Mouse (Mus musculus): Measurements from ENCODE around the gene Lect2. TPM values are rescaled to one million over a fixed set of nuclear protein-coding genes. Genes with fewer than 3 reads are reported as not detected.

The Lect2 gene
- polyA plus RNA-seq, 1 experiment from 2014 or later: 93.6 TPM

- Histone ChIP-seq H3K9me3 (ENCODE audit: low read length) (no peaks in the 10 kb centered on the region), H3K9ac (replicated peaks) (no peak overlapping the region), H3K27ac (ENCODE audit: low read depth) (no peak overlapping the region), H3K4me3 (ENCODE audit: low read depth, low read length) (no peak overlapping the region), H3K36me3 (replicated peaks; ENCODE audit: insufficient read depth, low read length) (no peaks in the 10 kb centered on the region), H3K4me1 (ENCODE audit: insufficient read depth) (no peaks in the 10 kb centered on the region), H3K27me3 (ENCODE audit: insufficient read depth, low read length) (no peaks in the 10 kb centered on the region), H3K4me2 (ENCODE audit: low read depth, low read length) (no peak overlapping the region)
- TF ChIP-seq CTCF (IDR thresholded peaks at IDR 0.05; ENCODE audit: low read depth) (no peak), EP300 (IDR thresholded peaks at IDR 0.05; ENCODE audit: low read depth) (no peak)
- DNase-seq (no peak), ATAC-seq (peak; percentile 59; the same call in 1 of the 2 replicates)
- 54% methylated on average over 3 of the region's 3 CpGs for WGBS (ENCODE audit: insufficient replicate concordance)
Measured at GRCm38 (mm10) chr13:56494440-56494839, 53.9 kb downstream of the Lect2 start.

Other genes with a start within 250 kb of the Lect2 start
- not detected in 2 replicates for gene Gm3045, start 121.9 kb downstream of the Lect2 start, polyA plus RNA-seq (2015; fragmentation: Nextera tagmentation; extraction: Ambion mirVana)
- 1.5 and 1.6 TPM in 2 replicates for gene Slc25a48, start 110.1 kb downstream of the Lect2 start, polyA plus RNA-seq (2015; fragmentation: Nextera tagmentation; extraction: Ambion mirVana)
- not detected in 2 replicates for gene Il9, start 66.3 kb downstream of the Lect2 start, polyA plus RNA-seq (2015; fragmentation: Nextera tagmentation; extraction: Ambion mirVana)
- 1.2 and 1.5 TPM in 2 replicates for gene Fbxl21, start 26.0 kb downstream of the Lect2 start, polyA plus RNA-seq (2015; fragmentation: Nextera tagmentation; extraction: Ambion mirVana)
- 24.9 and 26.8 TPM in 2 replicates for gene Tgfbi, start 61.0 kb upstream of the Lect2 start, polyA plus RNA-seq (2015; fragmentation: Nextera tagmentation; extraction: Ambion mirVana)
- 3.5 and 3.8 TPM in 2 replicates for gene Smad5, start 154.5 kb upstream of the Lect2 start, polyA plus RNA-seq (2015; fragmentation: Nextera tagmentation; extraction: Ambion mirVana)
- not detected in 2 replicates for gene Gm45623, start 205.3 kb upstream of the Lect2 start, polyA plus RNA-seq (2015; fragmentation: Nextera tagmentation; extraction: Ambion mirVana)

All from liver, postnatal 0 days (tissue).